Mouse (Mus musculus) brown adipose tissue, adult 24 weeks (tissue): ENCODE results near the gene Mroh8. TPM values are rescaled to one million over a fixed set of nuclear protein-coding genes. Genes with fewer than 3 reads are reported as not detected.

Source experiments
- H3K27ac ChIP-seq: fragments of 200-500 bp; replicated peaks from 2 replicates; pipeline ENCODE4 v1.5.1; 2012; ENCODE audit warnings: low read depth, mild to moderate bottlenecking, low read length
- H3K4me1 ChIP-seq: fragments of 200-500 bp; 2 replicates; pipeline ENCODE4 v1.6.1; 2012; ENCODE audit warnings: low read length, mixed read lengths; ENCODE audit not compliant: control insufficient read depth, insufficient read depth, insufficient read length
- H3K4me3 ChIP-seq: fragments of 200-500 bp; 2 replicates; pipeline ENCODE4 v1.5.1; 2012; ENCODE audit warnings: low read depth, mild to moderate bottlenecking, low read length, moderate library complexity; ENCODE audit not compliant: insufficient read depth
- polyA plus RNA-seq: library from polyadenylated mRNA; stranded (reverse); fragments of >200 nt; gene quantifications from 2 replicates; pipeline ENCODE4 v1.2.4, GENCODE M21; 2012; ENCODE audit not compliant: missing spikeins, insufficient read depth, insufficient read length

Mroh8 gene
- polyA plus RNA-seq, 1 experiment = not detected

DNA sequence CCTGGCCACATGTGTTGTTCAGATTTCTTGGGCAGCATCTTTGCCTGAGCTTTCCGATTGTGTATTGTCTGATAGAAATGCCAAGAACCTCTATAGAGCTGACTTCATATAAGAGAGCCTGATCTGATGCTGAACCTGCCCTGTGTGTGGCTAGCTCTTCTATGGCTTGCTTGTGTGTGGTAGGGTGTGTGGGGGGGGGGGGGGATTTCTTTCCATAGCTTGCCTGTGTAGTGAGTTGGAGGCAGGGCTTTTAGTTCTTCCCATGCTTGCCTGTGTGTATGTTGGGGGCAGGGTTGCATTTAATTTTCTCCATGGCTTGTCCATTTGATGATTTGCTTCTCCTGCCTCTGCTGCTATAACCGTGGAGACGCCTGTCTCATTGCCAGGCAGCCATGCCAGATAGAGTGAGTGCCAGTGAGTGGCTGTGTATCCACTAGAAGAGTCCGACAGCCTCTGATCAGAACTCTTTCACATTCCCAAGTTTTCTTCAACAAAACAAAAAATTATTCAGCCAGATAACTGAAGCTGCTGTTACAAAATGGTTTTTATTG, 28.4 kb upstream of the Mroh8 start:
- H3K4me3 ChIP-seq = no peak overlapping the region
- no peak overlapping the region for H3K27ac ChIP-seq
- H3K4me1 ChIP-seq = no peaks in the 10 kb centered on the region

DNA sequence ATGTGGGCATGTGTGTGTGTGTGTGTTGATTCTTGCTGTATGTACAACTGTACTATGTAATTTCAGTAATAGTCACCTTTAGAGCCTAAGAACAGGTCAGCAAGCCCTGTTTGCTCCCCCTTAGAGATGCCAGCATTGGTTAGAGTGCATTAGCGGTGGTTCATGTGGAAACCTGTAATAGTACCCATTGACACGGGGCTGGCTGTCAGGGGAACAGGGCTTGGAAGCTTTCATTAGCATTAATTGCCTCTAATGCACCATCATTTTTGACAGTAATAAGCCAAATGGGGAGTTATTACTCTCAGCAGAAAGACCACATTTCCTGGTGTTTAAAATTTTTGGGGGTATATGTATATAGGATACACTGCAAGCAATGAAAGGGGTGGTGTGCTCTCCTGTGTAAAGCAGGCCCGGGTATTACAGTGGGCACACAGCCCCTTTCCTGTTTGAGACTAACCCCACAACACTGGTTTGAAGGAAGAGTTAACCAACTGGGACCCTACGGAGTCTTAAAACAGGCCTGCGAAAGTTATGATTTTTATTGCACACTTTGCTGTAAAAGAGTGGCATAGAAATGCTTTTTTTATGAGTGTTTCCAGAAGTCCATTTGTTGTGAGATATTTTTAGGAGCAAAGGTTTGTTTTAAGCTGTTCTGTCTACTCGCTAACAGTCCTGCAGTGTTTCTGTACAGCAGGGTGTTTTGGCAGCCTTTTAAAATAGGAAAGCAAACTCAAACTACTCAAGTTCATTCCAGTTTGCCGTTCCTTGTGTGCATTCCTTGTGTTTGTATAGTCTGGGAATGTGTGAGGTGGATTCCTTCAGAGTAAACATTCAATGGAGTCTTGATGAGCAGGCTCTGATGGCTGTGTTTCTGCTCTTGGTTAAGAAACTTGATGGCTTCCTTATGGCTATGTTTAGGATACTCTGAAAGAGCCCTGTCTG, 27.0 kb upstream of the Mroh8 start:
- no peak overlapping the region for H3K27ac ChIP-seq
- no peaks in the 10 kb centered on the region for H3K4me1 ChIP-seq
- H3K4me3 ChIP-seq = no peak overlapping the region

- Histone ChIP-seq H3K4me1 (no peaks in the 10 kb centered on the region), H3K27ac (no peak overlapping the region), H3K4me3 (no peak overlapping the region)
These were observed 23.7 kb upstream of the Mroh8 start for GRCm38 (mm10) chr2:157303096-157303495.

GRCm38 (mm10) chr2:157300051-157300450, 20.7 kb upstream of the Mroh8 start:
- H3K4me3 ChIP-seq = no peak overlapping the region
- H3K4me1 ChIP-seq = no peaks in the 10 kb centered on the region
- no peak overlapping the region for H3K27ac ChIP-seq

- H3K4me1 ChIP-seq = no peaks in the 10 kb centered on the region
- no peak overlapping the region for H3K4me3 ChIP-seq
- no peak overlapping the region for H3K27ac ChIP-seq
These were observed 16.8 kb upstream of the Mroh8 start for GRCm38 (mm10) chr2:157296105-157296689.

DNA sequence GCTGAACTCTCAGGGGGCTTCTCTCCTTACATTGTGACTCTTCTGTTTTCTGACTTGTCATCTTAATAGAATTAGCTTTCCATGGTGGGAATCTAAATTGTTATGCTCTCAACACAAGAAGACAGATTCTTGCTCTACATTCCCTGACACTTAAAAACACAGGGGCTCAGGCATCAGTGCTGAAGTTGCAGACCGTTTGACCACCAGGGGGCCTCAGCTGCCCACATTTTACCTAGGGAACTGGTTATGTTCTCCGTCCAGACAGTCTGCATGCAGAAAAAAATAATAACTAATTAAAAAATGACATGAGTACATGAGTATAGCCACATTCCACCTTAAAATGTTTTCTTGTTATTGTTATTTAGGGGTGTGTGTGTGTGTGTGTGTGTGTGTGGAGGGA, 12.7 kb upstream of the Mroh8 start:
- Histone ChIP-seq H3K4me1 (no peaks in the 10 kb centered on the region), H3K27ac (no peak overlapping the region), H3K4me3 (no peak overlapping the region)

GRCm38 (mm10) chr2:157288996-157289395, 9.6 kb upstream of the Mroh8 start:
- Histone ChIP-seq H3K4me3 (no peak overlapping the region), H3K4me1 (no peaks in the 10 kb centered on the region), H3K27ac (no peak overlapping the region)

DNA sequence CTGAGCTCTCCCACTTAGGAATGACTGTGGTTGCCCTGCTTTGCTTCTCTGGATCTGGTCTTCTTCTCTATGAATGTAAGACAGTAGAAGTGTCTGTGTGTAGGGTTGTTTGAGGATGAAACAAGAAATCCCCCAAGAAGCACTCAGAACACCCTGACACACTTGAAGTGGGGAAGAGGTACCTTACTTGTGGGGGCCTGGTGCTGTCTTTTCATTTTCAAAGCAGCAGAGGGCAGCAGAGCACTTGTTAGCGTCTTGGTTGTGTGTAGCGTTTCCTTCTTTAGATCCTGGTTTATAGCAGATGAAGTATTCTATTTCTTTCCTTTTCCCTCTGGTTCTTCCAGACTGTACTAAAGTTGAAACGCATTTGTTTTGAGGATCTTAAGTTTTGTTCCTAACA, 8.2 kb upstream of the Mroh8 start:
- H3K27ac ChIP-seq = no peak overlapping the region
- H3K4me3 ChIP-seq = no peak overlapping the region
- H3K4me1 ChIP-seq = no peaks in the 10 kb centered on the region

GRCm38 (mm10) chr2:157283321-157283720, 4.0 kb upstream of the Mroh8 start:
- no peak overlapping the region for H3K27ac ChIP-seq
- no peak overlapping the region for H3K4me3 ChIP-seq
- no peaks in the 10 kb centered on the region for H3K4me1 ChIP-seq

DNA sequence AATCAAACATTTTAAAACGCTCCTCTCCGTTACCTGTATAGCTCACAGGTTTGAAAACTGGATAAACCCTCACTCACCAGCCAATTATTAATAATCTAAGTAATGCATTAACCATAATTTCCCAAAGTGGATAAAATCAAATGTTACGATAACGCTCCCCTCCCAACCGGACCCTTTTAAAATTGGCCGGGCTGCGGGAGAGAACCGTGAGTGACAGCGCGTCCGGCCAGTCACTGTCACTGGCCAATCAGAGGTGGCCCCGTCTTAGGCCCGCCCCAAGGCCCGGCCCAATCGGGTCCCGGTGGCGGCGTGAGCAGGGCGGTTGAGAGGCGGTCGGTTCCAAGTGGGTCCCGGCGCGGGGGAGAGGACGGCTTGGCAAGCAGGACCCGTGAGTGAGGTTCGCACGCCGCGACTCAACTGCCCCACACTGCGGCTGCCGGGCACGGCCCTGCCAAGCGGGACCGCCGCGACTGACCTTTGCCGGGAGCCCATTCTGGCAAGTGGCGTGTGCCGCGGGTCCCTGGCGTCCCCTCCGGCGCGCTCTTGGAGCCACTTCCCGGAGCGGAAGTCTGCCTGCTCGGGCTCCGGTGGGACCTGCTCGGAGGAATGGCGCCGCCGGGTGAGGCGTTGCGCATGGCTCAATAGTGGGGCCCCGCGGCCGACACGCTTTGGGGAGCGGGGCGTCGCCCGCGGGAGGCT, 483 bp downstream of the Mroh8 start, which contains the start of gene Rpn2:
Rpn2 (plus strand) TSS at position 301 of the 699 bp plus-strand sequence.
- Histone ChIP-seq H3K4me1 (no peaks in the 10 kb centered on the region), H3K4me3 (peak within 1 kb of the TSS; percentile 63), H3K27ac (peak within 1 kb of the TSS; percentile 95)

GRCm38 (mm10) chr2:157263832-157264231, 15.5 kb downstream of the Mroh8 start:
- H3K27ac ChIP-seq = no peak overlapping the region
- H3K4me3 ChIP-seq = no peak overlapping the region
- no peaks in the 10 kb centered on the region for H3K4me1 ChIP-seq

DNA sequence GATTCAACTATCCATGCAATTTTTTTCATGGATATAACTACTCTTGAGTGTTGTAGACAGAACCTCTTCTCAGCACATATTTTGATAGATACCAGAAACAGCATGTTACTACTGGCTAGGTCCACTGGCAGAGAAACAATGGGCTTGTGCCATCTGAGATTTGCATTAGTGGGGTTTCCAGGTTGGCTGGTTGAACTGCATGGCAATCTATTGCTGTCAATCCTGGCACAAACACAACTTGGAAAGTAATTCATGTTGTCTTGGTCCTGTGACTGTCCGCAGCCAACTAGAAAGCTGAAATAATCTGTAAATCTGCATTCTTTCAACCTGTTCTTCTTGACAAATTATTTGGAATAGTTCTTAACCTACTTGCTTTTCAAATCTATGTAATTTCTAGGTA, 16.2 kb downstream of the Mroh8 start:
- Histone ChIP-seq H3K4me1 (no peaks in the 10 kb centered on the region), H3K4me3 (no peak overlapping the region), H3K27ac (no peak overlapping the region)

DNA sequence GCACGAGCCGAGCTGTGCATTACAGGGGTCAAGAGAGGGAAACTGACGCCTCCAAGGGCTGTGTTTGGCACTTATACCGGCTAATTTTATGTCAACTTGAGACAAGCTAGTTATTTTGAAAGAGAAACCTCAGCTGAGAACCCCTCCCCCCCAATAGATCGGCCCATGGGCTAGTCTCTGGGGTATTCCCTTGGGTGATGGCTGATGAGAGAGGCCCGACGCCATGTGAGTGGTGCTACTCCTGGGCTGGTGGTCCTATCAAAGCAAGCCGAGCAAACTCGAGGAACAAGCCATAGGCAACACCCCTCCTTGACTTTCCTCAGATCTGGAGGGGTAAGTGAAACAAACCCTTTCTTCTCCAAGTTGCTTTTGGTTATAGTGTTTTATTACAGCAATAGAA, 16.8 kb downstream of the Mroh8 start:
- H3K4me1 ChIP-seq = no peaks in the 10 kb centered on the region
- no peak overlapping the region for H3K4me3 ChIP-seq
- H3K27ac ChIP-seq = no peak overlapping the region

DNA sequence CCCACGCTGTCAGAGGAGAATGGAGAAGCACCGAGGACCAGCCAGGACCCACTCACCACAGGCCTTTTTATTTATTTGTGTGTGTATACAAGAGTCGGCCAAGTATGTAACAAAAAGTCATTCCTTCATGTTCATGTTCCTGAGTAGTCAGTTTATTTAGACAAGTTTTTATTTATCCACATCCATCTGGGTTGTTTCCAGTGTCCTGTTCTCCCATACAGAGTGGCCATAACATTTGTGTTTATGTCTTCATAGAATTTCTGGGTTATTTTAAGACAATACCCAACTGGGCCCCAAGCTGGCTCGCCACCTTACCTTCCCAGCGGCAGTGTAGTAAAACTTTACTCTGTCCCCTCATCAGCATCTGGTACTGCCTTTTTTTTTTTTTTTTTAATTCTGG, 17.4 kb downstream of the Mroh8 start:
- H3K27ac ChIP-seq = no peak overlapping the region
- no peaks in the 10 kb centered on the region for H3K4me1 ChIP-seq
- H3K4me3 ChIP-seq = no peak overlapping the region

GRCm38 (mm10) chr2:157259720-157260119, 19.6 kb downstream of the Mroh8 start:
- Histone ChIP-seq H3K4me3 (no peak overlapping the region), H3K4me1 (no peaks in the 10 kb centered on the region), H3K27ac (no peak overlapping the region)
